Mouse (Mus musculus) myocyte (in vitro differentiated cells): ENCODE measurements around the gene Helz. TPM values are rescaled to one million over a fixed set of nuclear protein-coding genes. Genes with fewer than 3 reads are reported as not detected.

Experiments used
- H3K27me3 ChIP-seq: one replicate; pipeline ENCODE4 v1.6.1; 2011; ENCODE audit not compliant: control insufficient read depth, insufficient read depth, insufficient read length
- H3K36me3 ChIP-seq: one replicate; pipeline ENCODE4 v1.6.1; 2011; ENCODE audit not compliant: control insufficient read depth, insufficient read depth
- H3K4me2 ChIP-seq: one replicate; pipeline ENCODE4 v1.6.1; 2011; ENCODE audit warnings: low read depth, control low read depth
- H3K4me3 ChIP-seq: one replicate; pipeline ENCODE4 v1.5.1; 2011; ENCODE audit warnings: mild to moderate bottlenecking, control low read depth, moderate library complexity
- H3K79me2 ChIP-seq: one replicate; pipeline ENCODE4 v1.6.1; 2011; ENCODE audit not compliant: control insufficient read depth, insufficient read depth
- H3ac ChIP-seq: one replicate; pipeline ENCODE4 v1.6.1; 2011; ENCODE audit not compliant: control insufficient read depth, insufficient read length
- CEBPB ChIP-seq: IDR thresholded peaks from 2 replicates; pipeline ENCODE4 v1.6.1; 2011; ENCODE audit warnings: mild to moderate bottlenecking, moderate library complexity; ENCODE audit not compliant: poor library complexity, insufficient read depth, severe bottlenecking
- E2F4 ChIP-seq: IDR thresholded peaks from one replicate; pipeline ENCODE4 v1.6.1; 2011; ENCODE audit warnings: mild to moderate bottlenecking, control low read depth, moderate library complexity; ENCODE audit not compliant: insufficient read depth
- MAX ChIP-seq: IDR thresholded peaks from one replicate; pipeline ENCODE4 v1.6.1; 2011; ENCODE audit warnings: low read depth, mild to moderate bottlenecking, control low read depth
- MYOD1 ChIP-seq, 3 experiments: IDR thresholded peaks; one replicate each; pipeline ENCODE4 v1.6.1; 2011; ENCODE audit warnings: control low read depth in 2 of 3, low read depth in 2 of 3, mild to moderate bottlenecking in 2 of 3, moderate library complexity in 1 of 3; ENCODE audit not compliant: insufficient read length in 2 of 3, control insufficient read depth in 1 of 3
- MYOG ChIP-seq, 3 experiments: IDR thresholded peaks; one replicate each; pipeline ENCODE4 v1.6.1; 2011; ENCODE audit warnings: control low read depth in 2 of 3, low read depth in 2 of 3, mild to moderate bottlenecking in 2 of 3; ENCODE audit not compliant: insufficient read length in 2 of 3, control insufficient read depth in 1 of 3, insufficient read depth in 1 of 3
- POLR2A ChIP-seq: IDR thresholded peaks from one replicate; pipeline ENCODE4 v1.6.1; 2011; ENCODE audit warnings: low read depth, mild to moderate bottlenecking, control low read depth, moderate library complexity; ENCODE audit not compliant: insufficient read length
- POLR2AphosphoS2 ChIP-seq: IDR thresholded peaks from one replicate; pipeline ENCODE4 v1.6.1; 2011; ENCODE audit warnings: low read depth, control low read depth; ENCODE audit not compliant: insufficient read length
- REST ChIP-seq: IDR thresholded peaks from one replicate; pipeline ENCODE4 v1.6.1; 2011; ENCODE audit warnings: mild to moderate bottlenecking, control low read depth, moderate library complexity; ENCODE audit not compliant: insufficient read depth, insufficient read length
- SRF ChIP-seq: IDR thresholded peaks from one replicate; pipeline ENCODE4 v1.6.1; 2011; ENCODE audit warnings: low read depth; ENCODE audit not compliant: control insufficient read depth, insufficient read length
- TCF12 ChIP-seq: IDR thresholded peaks from one replicate; pipeline ENCODE4 v1.6.1; 2011; ENCODE audit warnings: mild to moderate bottlenecking, control low read depth; ENCODE audit not compliant: poor library complexity, insufficient read depth, severe bottlenecking
- TCF3 ChIP-seq: IDR thresholded peaks from one replicate; pipeline ENCODE4 v1.6.1; 2011; ENCODE audit warnings: low read depth, control low read depth; ENCODE audit not compliant: insufficient read length
- USF1 ChIP-seq: IDR thresholded peaks from one replicate; pipeline ENCODE4 v1.6.1; 2011; ENCODE audit warnings: low read depth, mild to moderate bottlenecking, control low read depth, moderate library complexity
- polyA plus RNA-seq: library from polyadenylated mRNA; unstranded; fragments of >200 nt; fragmentation: generic; extraction: Trizol; gene quantifications from one replicate; pipeline ENCODE4 v1.2.1, GENCODE M21; 2012; ENCODE audit warnings: missing spikeins

Gene Helz
- polyA plus RNA-seq, 1 experiment, result 5.8 TPM

DNA sequence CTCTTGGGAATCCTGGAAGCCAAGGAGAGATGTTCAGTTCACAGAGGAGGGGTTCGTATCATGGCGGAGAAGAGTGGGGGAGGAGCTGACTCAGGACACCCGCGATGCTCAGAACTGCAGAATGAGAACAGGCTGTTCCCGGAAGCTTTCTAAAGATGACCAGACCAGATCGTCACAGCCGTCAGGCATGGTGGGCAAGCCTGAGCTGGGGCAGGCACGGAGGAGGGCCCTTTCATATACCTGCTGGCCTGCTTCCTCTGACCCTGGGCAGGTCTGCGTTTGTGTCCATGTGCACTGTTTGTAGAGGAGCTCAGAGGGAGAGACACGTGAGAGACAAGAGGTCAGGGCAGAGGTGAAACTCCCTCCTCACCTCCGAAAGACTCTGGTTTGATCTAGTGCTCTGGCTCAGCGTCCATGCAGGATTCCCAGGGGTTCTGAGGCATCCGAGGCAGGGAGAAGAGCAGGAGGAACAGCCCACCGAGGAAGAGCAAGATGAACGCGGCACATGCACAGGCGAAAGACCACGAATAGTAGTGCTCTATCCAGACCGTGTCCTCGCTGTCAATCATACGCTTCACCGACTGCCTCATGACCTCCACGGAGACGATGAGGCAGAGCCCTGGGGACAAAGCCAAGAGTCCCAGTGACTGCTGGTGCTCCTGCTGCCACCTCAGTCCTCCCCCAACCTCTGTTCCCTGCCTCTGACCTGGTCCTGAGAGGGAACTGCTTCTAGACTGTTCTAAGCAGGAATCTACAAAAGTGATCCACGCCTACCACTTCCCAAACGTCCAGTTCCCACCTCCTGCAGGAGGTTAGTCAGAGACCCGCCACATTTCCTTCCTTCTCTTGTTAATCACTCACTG lies 155.8 kb downstream of the Helz start:
- H3K79me2 ChIP-seq, result no peaks in the 10 kb centered on the region
- no peak overlapping the region for H3K4me3 ChIP-seq
- TF ChIP-seq USF1, result no peak
- TF ChIP-seq CEBPB, result no peak
- TF ChIP-seq POLR2AphosphoS2, result peak; percentile 57
- TF ChIP-seq MYOG (IDR thresholded peaks at IDR 0.05; ENCODE audit: control insufficient read depth in 1 of 3, insufficient read depth in 1 of 3, insufficient read length in 2 of 3, low read depth in 2 of 3), result no peak
- TF ChIP-seq POLR2A, result peak; percentile 53
- TF ChIP-seq SRF, result no peak
- no peak for TF ChIP-seq REST
- no peak for TF ChIP-seq E2F4
- no peak for TF ChIP-seq MYOD1 (IDR thresholded peaks at IDR 0.05; ENCODE audit: control insufficient read depth in 1 of 3, insufficient read length in 2 of 3, low read depth in 2 of 3)
- TF ChIP-seq TCF12, result no peak
- TF ChIP-seq TCF3, result no peak
- no peak for TF ChIP-seq MAX
- H3K36me3 ChIP-seq, result no peaks in the 10 kb centered on the region
- no peaks in the 10 kb centered on the region for H3K27me3 ChIP-seq
- H3K4me2 ChIP-seq, result no peak overlapping the region
- H3ac ChIP-seq, result no peak overlapping the region

DNA sequence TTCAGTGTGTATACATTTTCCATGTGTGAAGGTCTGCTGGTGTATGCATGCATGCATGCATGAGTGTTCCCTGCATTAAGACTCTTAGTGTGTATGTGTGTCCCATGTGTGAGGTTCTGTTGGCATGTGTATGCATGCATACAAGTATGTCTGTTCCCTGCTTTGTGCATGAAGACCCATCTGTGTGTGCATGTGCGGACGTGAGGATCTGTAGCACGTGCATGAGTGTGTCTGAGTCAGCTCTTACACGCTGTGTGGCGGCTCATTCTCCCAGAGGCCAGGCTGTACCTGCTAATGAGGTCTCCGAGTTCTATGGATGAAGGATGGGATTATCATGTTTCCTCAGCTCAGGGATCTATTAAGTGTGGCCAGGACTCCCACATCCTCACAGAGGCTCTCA lies 157.3 kb downstream of the Helz start:
- Histone ChIP-seq H3K27me3 (no peaks in the 10 kb centered on the region), H3K79me2 (no peaks in the 10 kb centered on the region), H3K4me3 (no peak overlapping the region), H3ac (no peak overlapping the region), H3K4me2 (no peak overlapping the region), H3K36me3 (peaks cover 14% of the 10 kb centered on the region)
- TF ChIP-seq POLR2A (peak; percentile 37), REST (no peak), POLR2AphosphoS2 (peak; percentile 95), TCF12 (no peak), MAX (no peak)

DNA sequence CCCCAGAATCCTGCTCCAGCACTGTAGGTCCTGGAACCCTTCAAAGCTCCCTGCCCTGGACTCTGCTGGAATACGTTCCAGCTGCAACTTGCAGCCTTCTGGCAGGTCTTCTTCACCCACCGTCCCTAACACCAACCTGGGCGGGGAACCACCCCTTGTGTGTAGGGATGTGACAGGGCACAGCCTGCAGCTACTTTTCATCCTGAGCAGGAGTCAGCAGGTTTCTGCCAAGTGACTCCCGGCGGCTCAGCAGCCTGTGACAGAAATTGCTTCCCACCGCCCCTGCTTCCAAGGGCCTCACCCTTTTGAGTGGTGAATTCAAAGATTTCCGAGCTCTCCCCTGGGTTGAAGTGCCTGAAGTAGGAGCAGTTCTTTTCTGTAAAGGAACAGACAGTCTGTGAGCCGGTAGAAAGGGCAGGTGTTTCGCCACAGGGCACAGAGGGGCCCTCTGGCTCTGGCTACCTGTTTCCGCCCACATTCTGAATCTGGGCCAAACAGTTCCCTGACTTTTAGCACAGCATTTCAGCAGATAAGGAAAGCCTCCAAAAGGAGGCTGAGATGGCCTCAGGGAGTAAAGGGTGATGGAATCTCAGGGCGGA lies 157.8 kb downstream of the Helz start:
- Histone ChIP-seq H3K36me3 (peaks cover 14% of the 10 kb centered on the region), H3K79me2 (no peaks in the 10 kb centered on the region), H3K4me2 (no peak overlapping the region), H3K27me3 (no peaks in the 10 kb centered on the region), H3K4me3 (no peak overlapping the region), H3ac (no peak overlapping the region)
- TF ChIP-seq USF1 (no peak), POLR2AphosphoS2 (no peak), REST (no peak), POLR2A (peak; percentile 19), TCF12 (no peak)

DNA sequence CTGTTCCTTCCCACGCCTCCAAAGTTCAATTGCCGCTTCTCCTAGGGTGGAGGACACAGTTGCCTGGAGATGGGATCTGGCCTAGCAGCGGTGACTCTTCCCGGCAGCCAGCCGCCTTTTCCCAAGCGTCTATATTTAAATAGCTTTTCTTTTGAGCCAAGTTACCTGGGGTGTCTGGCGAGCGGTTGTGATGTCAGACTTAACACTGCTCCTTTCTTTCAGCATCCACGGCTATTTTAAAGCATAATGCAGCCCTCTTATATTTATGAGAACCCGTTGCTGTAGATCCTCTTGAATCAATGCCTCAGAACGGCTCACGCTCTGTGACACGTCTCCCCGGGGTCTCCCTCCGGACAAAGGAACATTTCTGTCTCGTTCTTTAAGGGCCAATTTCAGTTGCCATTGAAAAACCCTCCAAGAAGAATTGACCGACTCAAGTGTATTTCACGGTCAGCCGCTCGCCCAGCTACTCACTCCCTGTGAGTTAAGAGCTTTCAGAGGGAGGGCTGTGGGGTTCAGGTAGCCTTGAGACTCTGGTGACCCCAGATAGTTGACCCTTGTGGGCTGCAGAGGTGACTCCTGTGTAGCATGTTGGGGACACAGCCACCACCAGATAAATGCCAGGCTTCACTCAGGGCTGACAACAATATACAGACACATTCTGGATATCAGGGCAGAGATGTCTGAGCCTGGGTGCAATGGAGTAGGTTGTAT lies 160.3 kb downstream of the Helz start:
- Histone ChIP-seq H3ac (no peak overlapping the region), H3K27me3 (no peaks in the 10 kb centered on the region), H3K79me2 (peaks cover 16% of the 10 kb centered on the region), H3K4me2 (no peak overlapping the region), H3K36me3 (peaks cover 32% of the 10 kb centered on the region), H3K4me3 (no peak overlapping the region)
- TF ChIP-seq POLR2AphosphoS2 (peak; percentile 66), MYOG (IDR thresholded peaks at IDR 0.05; ENCODE audit: control insufficient read depth in 1 of 3, insufficient read depth in 1 of 3, insufficient read length in 2 of 3, low read depth in 2 of 3) (no peak)

DNA sequence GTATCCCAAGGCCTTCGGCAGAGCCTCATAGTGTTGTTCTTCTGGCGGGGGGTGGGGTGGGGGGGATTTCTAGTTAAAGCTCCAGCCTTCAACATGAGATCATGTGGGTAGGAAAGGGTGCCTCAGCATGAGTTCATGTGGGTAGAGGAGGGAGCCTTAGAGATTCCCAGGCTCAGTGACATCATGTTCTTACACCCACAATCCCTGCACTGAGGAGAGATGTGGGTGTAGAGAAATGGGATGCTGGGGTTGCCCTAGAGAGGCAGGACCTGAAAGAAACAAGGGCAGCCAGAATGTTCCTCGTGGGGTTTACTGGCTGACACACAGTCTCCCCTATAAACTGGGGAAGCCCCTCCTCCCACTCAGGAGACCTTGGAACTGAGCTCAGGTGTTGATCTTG lies 162.6 kb downstream of the Helz start:
- Histone ChIP-seq H3ac (no peak overlapping the region), H3K36me3 (peaks cover 39% of the 10 kb centered on the region), H3K4me2 (no peak overlapping the region), H3K27me3 (no peaks in the 10 kb centered on the region), H3K4me3 (no peak overlapping the region), H3K79me2 (peaks cover 24% of the 10 kb centered on the region)
- TF ChIP-seq MAX, result no peak
- no peak for TF ChIP-seq TCF12
- TF ChIP-seq TCF3, result no peak
- TF ChIP-seq POLR2AphosphoS2, result peak; percentile 13
- TF ChIP-seq REST, result no peak
